18 mouse cellular contexts compared by ENCODE assay signal in genomic region chr12:36333837-36334281, GRCm38 (mm10). TPM values are rescaled to one million over a fixed set of nuclear protein-coding genes. Genes with fewer than 3 reads are reported as not detected.
DNase-seq lines count a peak whose midpoint lies in the region; ATAC-seq lines count a peak whose summit lies in the region.
"Had no signal": no experiment of that assay in that cellular context is flagged by ENCODE, and none has a peak within 500 bp of the region (broad histone marks: within the 10 kb centered on the region; RNA-seq: fewer than 3 reads in every experiment).

No protein-coding gene starts in this region.

- no peaks in the 10 kb centered on the region for H3K36me3 ChIP-seq in forebrain, embryonic 15.5 days
- H3K36me3 ChIP-seq in forebrain, embryonic 10.5 days (replicated peaks), result no peaks in the 10 kb centered on the region
- H3K36me3 ChIP-seq in lung, embryonic 15.5 days, result no peaks in the 10 kb centered on the region
- H3K36me3 ChIP-seq in heart, embryonic 10.5 days, result no peaks in the 10 kb centered on the region
- H3K36me3 ChIP-seq: hindbrain, embryonic 12.5 days; limb, embryonic 13.5 days had no signal

- peak; percentile 46; the same call in 1 of the 2 replicates for ATAC-seq in forebrain, embryonic 15.5 days (replicated peaks)
- peak; percentile 77; the same call in 1 of the 2 replicates for ATAC-seq in lung, embryonic 15.5 days (ENCODE audit: borderline replicate concordance, extremely low read depth, low FRiP score, low TSS enrichment)
- ATAC-seq: inflammation-experienced regulatory T-cells, adult 6 months had no signal

- WGBS in forebrain, embryonic 15.5 days, result 82% methylated on average over 9 of the region's 9 CpGs
- WGBS in forebrain, embryonic 10.5 days, result 89% methylated on average over 9 of the region's 9 CpGs
- 32% methylated on average over 9 of the region's 9 CpGs for WGBS in lung, embryonic 15.5 days
- 54% methylated on average over 9 of the region's 9 CpGs for WGBS in heart, embryonic 10.5 days

- H3K4me1 ChIP-seq in forebrain, embryonic 15.5 days, result no peaks in the 10 kb centered on the region
- H3K4me1 ChIP-seq in forebrain, embryonic 10.5 days, result no peaks in the 10 kb centered on the region
- H3K4me1 ChIP-seq in lung, embryonic 15.5 days, result no peaks in the 10 kb centered on the region
- H3K4me1 ChIP-seq in heart, embryonic 10.5 days, result no peaks in the 10 kb centered on the region
- H3K4me1 ChIP-seq: hindbrain, embryonic 12.5 days had no signal

- no peaks in the 10 kb centered on the region for H3K27me3 ChIP-seq in forebrain, embryonic 15.5 days
- no peaks in the 10 kb centered on the region for H3K27me3 ChIP-seq in forebrain, embryonic 10.5 days (ENCODE audit: poor library complexity, severe bottlenecking)
- no peaks in the 10 kb centered on the region for H3K27me3 ChIP-seq in lung, embryonic 15.5 days
- no peaks in the 10 kb centered on the region for H3K27me3 ChIP-seq in heart, embryonic 10.5 days (ENCODE audit: insufficient read depth, poor library complexity, severe bottlenecking)
- H3K27me3 ChIP-seq: CH12.LX; hindbrain, embryonic 12.5 days; limb, embryonic 13.5 days had no signal

- DNase-seq in forebrain, embryonic 10.5 days (ENCODE audit: extremely low spot score, low spot score), result no peak
- DNase-seq in lung, postnatal 14 days, result no peak
- peak; percentile 60 for DNase-seq in brain, adult 2 months (ENCODE audit: low read depth, low spot score)
- DNase-seq in right cerebral cortex, adult 2 months (ENCODE audit: low spot score in 2 of 2), result peak; percentile 13 to 22
- DNase-seq in heart, embryonic 10.5 days (ENCODE audit: low spot score), result no peak
- DNase-seq: adrenal gland, adult 2 months; cerebellum, adult 11-12 months; cerebellum, postnatal 25 days; gastrocnemius, postnatal 14 days; heart, adult 2 months; thymus, postnatal 25 days had no signal

- H3K4me3 ChIP-seq in forebrain, embryonic 15.5 days, result no peak overlapping the region
- H3K4me3 ChIP-seq in forebrain, embryonic 10.5 days, result no peak overlapping the region
- H3K4me3 ChIP-seq in lung, embryonic 15.5 days, result no peak overlapping the region
- H3K4me3 ChIP-seq in heart, embryonic 10.5 days, result no peak overlapping the region
- H3K4me3 ChIP-seq: heart, adult 2 months; hindbrain, embryonic 12.5 days; limb, embryonic 13.5 days had no signal

- no peak overlapping the region for H3K9ac ChIP-seq in forebrain, embryonic 15.5 days (replicated peaks)
- no peak overlapping the region for H3K9ac ChIP-seq in lung, embryonic 15.5 days
- H3K9ac ChIP-seq: hindbrain, embryonic 12.5 days; limb, embryonic 13.5 days; liver, embryonic 14.5 days had no signal

- H3K27ac ChIP-seq in forebrain, embryonic 15.5 days (replicated peaks), result no peak overlapping the region
- no peak overlapping the region for H3K27ac ChIP-seq in forebrain, embryonic 10.5 days
- H3K27ac ChIP-seq in lung, embryonic 15.5 days, result no peak overlapping the region
- no peak overlapping the region for H3K27ac ChIP-seq in heart, embryonic 10.5 days
- H3K27ac ChIP-seq: heart, adult 2 months; hindbrain, embryonic 12.5 days; limb, embryonic 13.5 days; liver, embryonic 14.5 days had no signal

- no peaks in the 10 kb centered on the region for H3K9me3 ChIP-seq in forebrain, embryonic 15.5 days
- H3K9me3 ChIP-seq in forebrain, embryonic 10.5 days, result no peaks in the 10 kb centered on the region
- H3K9me3 ChIP-seq in lung, embryonic 15.5 days, result no peaks in the 10 kb centered on the region
- H3K9me3 ChIP-seq in heart, embryonic 10.5 days, result no peaks in the 10 kb centered on the region
- H3K9me3 ChIP-seq: hindbrain, embryonic 12.5 days; limb, embryonic 13.5 days had no signal

- H3K4me2 ChIP-seq in forebrain, embryonic 15.5 days (replicated peaks), result no peak overlapping the region
- peak overlapping the region; percentile 23 for H3K4me2 ChIP-seq in lung, embryonic 15.5 days
- H3K4me2 ChIP-seq: hindbrain, embryonic 12.5 days; limb, embryonic 13.5 days had no signal

RNA-seq across cellular contexts. Expression of gene Sostdc1, which starts 19.9 kb away (rescaled TPM):
- 7.6 and 15.3 TPM in 2 replicates for polyA plus RNA-seq in forebrain, embryonic 15.5 days (2015; fragmentation: Nextera tagmentation; extraction: Ambion mirVana)
- polyA plus RNA-seq in forebrain, embryonic 10.5 days (2016; fragmentation: Nextera tagmentation; extraction: Ambion mirVana), result 10.2 and 11.4 TPM in 2 replicates
- polyA plus RNA-seq in lung, embryonic 15.5 days (2015; fragmentation: Nextera tagmentation; extraction: Ambion mirVana), result 2.7 and 3.1 TPM in 2 replicates
- 1.4 and 4.9 TPM in 2 replicates for polyA plus RNA-seq in heart, embryonic 10.5 days (2016; fragmentation: Nextera tagmentation; extraction: Ambion mirVana)

RNA-seq across cellular contexts. Expression of gene Ispd, which starts 47.4 kb away (rescaled TPM):
- polyA plus RNA-seq in forebrain, embryonic 15.5 days (2015; fragmentation: Nextera tagmentation; extraction: Ambion mirVana), result 8.3 and 8.6 TPM in 2 replicates
- polyA plus RNA-seq in forebrain, embryonic 10.5 days (2016; fragmentation: Nextera tagmentation; extraction: Ambion mirVana), result 5.7 and 6.2 TPM in 2 replicates
- 14.8 and 16.4 TPM in 2 replicates for polyA plus RNA-seq in lung, embryonic 15.5 days (2015; fragmentation: Nextera tagmentation; extraction: Ambion mirVana)
- 9.9 and 10.2 TPM in 2 replicates for polyA plus RNA-seq in heart, embryonic 10.5 days (2016; fragmentation: Nextera tagmentation; extraction: Ambion mirVana)

RNA-seq across cellular contexts. Expression of gene D630036H23Rik, which starts 48.1 kb away (rescaled TPM):
- polyA plus RNA-seq in forebrain, embryonic 15.5 days (2015; fragmentation: Nextera tagmentation; extraction: Ambion mirVana), result 2.4 and 2.8 TPM in 2 replicates
- 0.74 and 0.95 TPM in 2 replicates for polyA plus RNA-seq in forebrain, embryonic 10.5 days (2016; fragmentation: Nextera tagmentation; extraction: Ambion mirVana)
- polyA plus RNA-seq in lung, embryonic 15.5 days (2015; fragmentation: Nextera tagmentation; extraction: Ambion mirVana), result 1.5 and 2.3 TPM in 2 replicates
- 0.62 and 0.88 TPM in 2 replicates for polyA plus RNA-seq in heart, embryonic 10.5 days (2016; fragmentation: Nextera tagmentation; extraction: Ambion mirVana)

Comparison
In these comparisons a context has a peak if more than half of its experiments do, and no peak if none do; other contexts are left out.
1. DNase-seq: peak in brain, adult 2 months (single experiment) and right cerebral cortex, adult 2 months (2 of 2); none in forebrain, embryonic 10.5 days (single experiment), lung, postnatal 14 days (single experiment) and heart, embryonic 10.5 days (single experiment).